Mouse (Mus musculus) heart, embryonic 13.5 days (tissue): ENCODE results near the gene Sin3b. TPM values are rescaled to one million over a fixed set of nuclear protein-coding genes. Genes with fewer than 3 reads are reported as not detected.
A peak's percentile ranks its signal among the peaks of the same experiment; 100 is the strongest.
"Not testable (repeated sequence)": the region's sequence is repeated elsewhere in the genome, so short reads cannot be mapped to it uniquely, and the experiment has no call there.

Source experiments
- ATAC-seq: fragments of 200-750 bp; cut with Nextera tagmentation; 2 replicates; pipeline ENCODE4 v1.8.0; 2017; ENCODE audit warnings: moderate TSS enrichment; ENCODE audit not compliant: insufficient number of reproducible peaks, low FRiP score, low TSS enrichment; ENCODE audit errors: extremely low read depth
- H3K27ac ChIP-seq: fragments of 300-500 bp; sonication (generic); replicated peaks from 2 replicates; pipeline ENCODE4 v1.5.1; 2015; ENCODE audit warnings: moderate library complexity, mild to moderate bottlenecking, inconsistent platforms
- H3K27me3 ChIP-seq: fragments of 300-500 bp; sonication (generic); replicated peaks from 2 replicates; pipeline ENCODE4 v1.6.1; 2015; ENCODE audit warnings: mild to moderate bottlenecking, inconsistent platforms
- H3K36me3 ChIP-seq: fragments of 300-500 bp; sonication (generic); 2 replicates; pipeline ENCODE4 v1.6.1; 2015; ENCODE audit warnings: mild to moderate bottlenecking, inconsistent platforms
- H3K4me1 ChIP-seq: fragments of 300-500 bp; sonication (generic); 2 replicates; pipeline ENCODE4 v1.6.1; 2015; ENCODE audit warnings: inconsistent platforms
- H3K4me2 ChIP-seq: fragments of 300-500 bp; sonication (generic); 2 replicates; pipeline ENCODE4 v1.6.1; 2015; ENCODE audit warnings: inconsistent platforms, mild to moderate bottlenecking, moderate library complexity
- H3K4me3 ChIP-seq: fragments of 300-500 bp; sonication (generic); 2 replicates; pipeline ENCODE4 v1.5.1; 2015; ENCODE audit warnings: moderate library complexity, mild to moderate bottlenecking, inconsistent platforms
- H3K9ac ChIP-seq: fragments of 300-500 bp; sonication (generic); 2 replicates; pipeline ENCODE4 v1.6.1; 2015; ENCODE audit warnings: inconsistent platforms, mild to moderate bottlenecking, moderate library complexity
- H3K9me3 ChIP-seq: fragments of 300-500 bp; sonication (generic); 2 replicates; pipeline ENCODE4 v1.6.1; 2016; ENCODE audit warnings: inconsistent platforms
- WGBS: fragments of 180-500 bp; shearing (Covaris S2); methylation state at CpG from one replicate; pipeline ENCODE4 v1.1.7; 2015; ENCODE audit warnings: mixed read lengths; 5-methylcytosine and 5-hydroxymethylcytosine counted together
- polyA plus RNA-seq: library from polyadenylated mRNA; unstranded; fragments of >200 nt; fragmentation: Nextera tagmentation; extraction: Ambion mirVana; gene quantifications from 2 replicates; pipeline ENCODE4 v1.2.1, GENCODE M21; 2015

Gene Sin3b
- polyA plus RNA-seq = 161 and 173 TPM in 2 replicates

DNA sequence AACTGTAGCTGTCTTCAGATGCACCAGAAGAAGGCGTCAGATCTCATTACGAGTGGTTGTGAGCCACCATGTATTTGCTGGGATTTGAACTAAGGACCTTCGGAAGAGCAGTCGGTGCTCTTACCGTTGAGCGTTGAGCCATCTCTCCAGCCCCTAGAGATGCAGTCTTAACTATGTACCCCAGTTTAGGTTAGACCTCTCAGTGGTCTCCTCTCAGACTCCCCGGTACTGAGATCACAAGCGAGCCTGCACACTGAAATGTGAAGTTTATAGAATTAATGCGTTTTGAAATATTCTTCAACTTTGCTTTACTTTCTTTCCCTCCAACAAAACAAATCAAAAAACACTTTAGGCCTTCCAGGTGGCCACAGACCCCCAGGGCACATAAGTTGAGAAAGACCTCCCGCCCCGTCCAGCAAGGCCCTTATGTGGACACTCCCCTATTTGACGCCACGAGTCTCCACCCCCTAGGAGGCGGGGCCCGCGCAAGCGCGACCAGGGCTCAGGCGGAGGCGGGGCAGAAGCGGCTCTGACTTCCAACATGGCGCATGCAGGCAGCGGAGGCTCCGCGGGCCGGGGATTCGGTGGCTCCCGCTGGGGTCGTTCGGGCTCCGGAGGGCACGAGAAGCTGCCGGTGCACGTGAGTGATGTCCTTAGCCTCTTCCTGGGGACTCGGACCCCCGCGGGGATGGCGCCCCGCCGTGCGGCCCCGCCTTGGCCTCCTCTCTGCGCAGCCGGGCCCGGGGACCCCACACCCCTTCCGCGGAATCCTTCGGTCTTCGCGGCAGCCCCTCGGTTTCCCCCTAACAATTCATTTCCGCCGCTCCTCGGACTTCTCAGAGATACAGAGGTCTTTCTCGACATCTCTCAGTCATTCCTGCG is at the start of gene Sin3b:
Gene Sin3b, plus strand, starts transcription at position 517 of the 882 bp plus-strand sequence.
- H3K4me2 ChIP-seq = peak within 1 kb of the TSS; percentile 98
- peak; percentile 87 for ATAC-seq
- H3K36me3 ChIP-seq = peaks cover 37% of the 10 kb centered on the region
- no peaks in the 10 kb centered on the region for H3K9me3 ChIP-seq
- H3K9ac ChIP-seq = peak within 1 kb of the TSS; percentile 97
- H3K4me1 ChIP-seq = peaks cover 16% of the 10 kb centered on the region
- 13% methylated on average over 55 of the region's 56 CpGs for WGBS
- H3K27ac ChIP-seq = peak within 1 kb of the TSS; percentile 49; the same call in 1 of the 2 replicates
- H3K4me3 ChIP-seq = peak within 1 kb of the TSS; percentile 84
- H3K27me3 ChIP-seq = no peaks in the 10 kb centered on the region

- H3K4me3 ChIP-seq = no peak overlapping the region
Observed at GRCm38 (mm10) chr8:72674184-72674583, 48.9 kb upstream of the Sin3b start.

DNA sequence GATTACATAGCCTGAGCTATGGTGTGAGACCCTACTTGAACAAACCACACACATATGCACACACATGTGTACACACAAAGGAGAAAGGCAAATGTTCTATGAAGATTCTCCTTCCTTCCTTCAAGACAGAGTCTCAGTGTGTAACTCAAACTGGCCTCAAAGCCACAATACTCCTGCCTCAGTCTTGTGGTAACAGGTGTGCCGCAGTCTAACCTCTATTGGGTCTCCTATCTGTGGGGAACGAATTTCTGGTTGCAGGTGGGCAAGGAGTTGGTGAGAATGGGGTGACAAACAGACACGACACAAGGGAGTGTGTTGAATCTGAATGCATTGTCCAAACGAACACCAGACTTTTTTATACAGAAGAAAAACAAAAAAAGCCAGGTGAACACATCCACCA is 46.6 kb upstream of the Sin3b start:
- no peaks in the 10 kb centered on the region for H3K9me3 ChIP-seq
- no peaks in the 10 kb centered on the region; the same call in 1 of the 2 replicates for H3K27me3 ChIP-seq
- 47% methylated on average over 4 of the region's 4 CpGs for WGBS
- H3K36me3 ChIP-seq = no peaks in the 10 kb centered on the region
- H3K9ac ChIP-seq = no peak overlapping the region
- ATAC-seq = no peak
- no peak overlapping the region for H3K4me2 ChIP-seq
- H3K4me3 ChIP-seq = no peak overlapping the region
- H3K4me1 ChIP-seq = no peaks in the 10 kb centered on the region
- H3K27ac ChIP-seq = no peak overlapping the region

More at GRCm38 (mm10) chr8:72674184-72674583, 48.9 kb upstream of the Sin3b start:
- H3K9ac ChIP-seq = no peak overlapping the region
- H3K27me3 ChIP-seq = no peaks in the 10 kb centered on the region
- no peak overlapping the region for H3K27ac ChIP-seq
- H3K9me3 ChIP-seq = no peaks in the 10 kb centered on the region
- 84% methylated on average over 2 of the region's 2 CpGs for WGBS
- no peaks in the 10 kb centered on the region for H3K4me1 ChIP-seq
- ATAC-seq = no peak
- H3K4me2 ChIP-seq = no peak overlapping the region
- H3K36me3 ChIP-seq = no peaks in the 10 kb centered on the region

GRCm38 (mm10) chr8:72676844-72677243 is 46.2 kb upstream of the Sin3b start:
- H3K27ac ChIP-seq, H3K9ac ChIP-seq, H3K36me3 ChIP-seq, H3K4me3 ChIP-seq, ATAC-seq, H3K4me1 ChIP-seq, H3K9me3 ChIP-seq, H3K4me2 ChIP-seq, H3K27me3 ChIP-seq: not testable (repeated sequence)
- WGBS = 58% methylated on average over 2 of the region's 2 CpGs

DNA sequence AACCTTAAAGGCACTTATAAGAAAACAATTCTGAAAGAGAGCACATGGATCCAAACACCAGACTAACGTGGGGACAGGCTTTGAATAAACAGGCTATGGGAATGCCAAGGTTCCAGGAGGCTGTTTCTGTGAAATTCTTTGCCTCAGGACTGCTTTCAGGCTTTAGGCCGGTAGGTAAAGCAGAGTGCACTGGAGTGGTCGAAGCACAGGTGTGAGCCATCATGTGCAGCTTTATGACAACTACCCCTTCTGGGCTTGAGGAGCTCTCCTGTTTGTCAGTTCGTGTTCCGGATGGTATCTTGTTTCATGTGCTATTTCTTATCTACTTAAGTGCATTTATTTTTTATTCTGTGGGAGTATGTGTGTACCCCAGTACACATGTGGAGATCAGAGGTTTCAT is 45.8 kb upstream of the Sin3b start:
- Histone ChIP-seq H3K27me3 (no peaks in the 10 kb centered on the region; the same call in 1 of the 2 replicates), H3K9ac (no peak overlapping the region), H3K4me3 (no peak overlapping the region), H3K27ac (no peak overlapping the region), H3K9me3 (no peaks in the 10 kb centered on the region), H3K4me1 (no peaks in the 10 kb centered on the region), H3K4me2 (no peak overlapping the region), H3K36me3 (no peaks in the 10 kb centered on the region)
- 55% methylated on average over 5 of the region's 5 CpGs for WGBS
- no peak for ATAC-seq

GRCm38 (mm10) chr8:72680133-72680532 is 43.0 kb upstream of the Sin3b start:
- Histone ChIP-seq H3K36me3 (no peaks in the 10 kb centered on the region), H3K4me3 (no peak overlapping the region), H3K9me3 (no peaks in the 10 kb centered on the region), H3K4me2 (no peak overlapping the region), H3K9ac (no peak overlapping the region), H3K4me1 (peaks cover 6% of the 10 kb centered on the region; the same call in 1 of the 2 replicates), H3K27ac (no peak overlapping the region), H3K27me3 (no peaks in the 10 kb centered on the region; the same call in 1 of the 2 replicates)
- WGBS = 6% methylated on average over 3 of the region's 3 CpGs
- ATAC-seq = no peak

GRCm38 (mm10) chr8:72682051-72682687 is 40.9 kb upstream of the Sin3b start:
- no peaks in the 10 kb centered on the region; the same call in 1 of the 2 replicates for H3K27me3 ChIP-seq
- 73% methylated on average over 4 of the region's 4 CpGs for WGBS
- H3K36me3 ChIP-seq = no peaks in the 10 kb centered on the region
- no peak overlapping the region for H3K4me3 ChIP-seq
- ATAC-seq = no peak
- H3K9ac ChIP-seq = no peak overlapping the region
- H3K4me1 ChIP-seq = peaks cover 6% of the 10 kb centered on the region; the same call in 1 of the 2 replicates
- no peak overlapping the region for H3K4me2 ChIP-seq
- H3K27ac ChIP-seq = no peak overlapping the region
- no peaks in the 10 kb centered on the region for H3K9me3 ChIP-seq

DNA sequence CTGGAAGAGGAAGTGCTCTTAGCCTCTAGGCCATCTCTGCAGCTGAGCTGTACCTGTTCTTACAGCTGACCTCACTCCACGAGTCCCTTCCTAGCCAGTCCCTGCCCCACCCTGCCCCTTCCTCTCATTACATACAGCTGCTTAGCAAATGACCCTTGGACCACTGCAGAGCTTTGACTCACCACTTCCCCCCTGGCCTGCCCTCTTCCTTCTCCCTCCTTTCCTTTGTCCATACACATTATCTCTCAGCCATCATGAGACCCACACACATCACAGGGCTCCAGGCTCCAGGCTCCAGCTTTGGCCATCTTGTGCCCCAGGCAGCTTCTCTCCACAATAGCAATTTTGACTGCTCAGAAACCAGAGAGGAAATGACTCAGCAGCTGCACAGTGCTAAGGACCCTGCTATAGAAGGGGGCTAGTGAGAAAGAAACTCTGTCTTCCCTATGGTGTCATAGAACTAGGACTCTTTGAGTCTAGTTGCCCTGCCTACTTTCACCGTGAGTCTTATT is 40.0 kb upstream of the Sin3b start:
- Histone ChIP-seq H3K9me3 (no peaks in the 10 kb centered on the region), H3K36me3 (no peaks in the 10 kb centered on the region), H3K27ac (no peak overlapping the region), H3K4me1 (peaks cover 6% of the 10 kb centered on the region; the same call in 1 of the 2 replicates), H3K4me2 (no peak overlapping the region), H3K9ac (no peak overlapping the region), H3K4me3 (no peak overlapping the region), H3K27me3 (no peaks in the 10 kb centered on the region; the same call in 1 of the 2 replicates)
- ATAC-seq = no peak
- WGBS = 35% methylated on average over 2 of the region's 2 CpGs

- H3K4me2 ChIP-seq, ATAC-seq, H3K4me3 ChIP-seq, H3K27ac ChIP-seq, H3K36me3 ChIP-seq, H3K9me3 ChIP-seq, H3K9ac ChIP-seq, H3K27me3 ChIP-seq, H3K4me1 ChIP-seq: not testable (repeated sequence)
- WGBS = 78% methylated on average over 5 of the region's 5 CpGs
Observed at GRCm38 (mm10) chr8:72683572-72684099, 39.4 kb upstream of the Sin3b start.

- no peak overlapping the region for H3K9ac ChIP-seq
- ATAC-seq = 0 out of 2 replicates have a peak, but pooled peaks have one; percentile 38
Observed at GRCm38 (mm10) chr8:72698349-72698926, 24.6 kb upstream of the Sin3b start.

GRCm38 (mm10) chr8:72712569-72712968 is 10.5 kb upstream of the Sin3b start:
- Histone ChIP-seq H3K4me2 (no peak overlapping the region), H3K4me1 (no peaks in the 10 kb centered on the region), H3K27me3 (0 out of 2 replicates have a peak, but pooled peaks cover 2% of the 10 kb centered on the region), H3K36me3 (no peaks in the 10 kb centered on the region), H3K27ac (no peak overlapping the region), H3K9ac (no peak overlapping the region), H3K4me3 (no peak overlapping the region), H3K9me3 (no peaks in the 10 kb centered on the region)
- ATAC-seq = no peak
- 54% methylated on average over 6 of the region's 6 CpGs for WGBS

More at GRCm38 (mm10) chr8:72698349-72698926, 24.6 kb upstream of the Sin3b start:
- Histone ChIP-seq H3K36me3 (no peaks in the 10 kb centered on the region), H3K9me3 (no peaks in the 10 kb centered on the region), H3K27ac (no peak overlapping the region), H3K4me2 (no peak overlapping the region), H3K4me1 (no peaks in the 10 kb centered on the region), H3K4me3 (no peak overlapping the region), H3K27me3 (no peaks in the 10 kb centered on the region)
- 90% methylated on average over 2 of the region's 2 CpGs for WGBS
